Mouse (Mus musculus): Measurements from ENCODE around the gene Slc35f1.

The Slc35f1 gene

GRCm38 (mm10) chr10:53115028-53115427, 424.7 kb downstream of the Slc35f1 start:
- peak; percentile 47 to 64 for DNase-seq

- peak in 1 of 2 experiments; percentile 10 for DNase-seq
These were observed 425.5 kb downstream of the Slc35f1 start for GRCm38 (mm10) chr10:53115673-53116398.

- no peak for DNase-seq
These were observed 430.3 kb downstream of the Slc35f1 start for GRCm38 (mm10) chr10:53120608-53121007.

GRCm38 (mm10) chr10:53124365-53124764, 434.0 kb downstream of the Slc35f1 start:
- peak; percentile 37 to 40 for DNase-seq

GRCm38 (mm10) chr10:53132707-53133106, 442.4 kb downstream of the Slc35f1 start:
- no peak for DNase-seq

GRCm38 (mm10) chr10:53150321-53150720, 460.0 kb downstream of the Slc35f1 start:
- DNase-seq: no peak

- no peak for DNase-seq
These were observed 460.6 kb downstream of the Slc35f1 start for GRCm38 (mm10) chr10:53150916-53151315.

- no peak for DNase-seq
These were observed 466.0 kb downstream of the Slc35f1 start for GRCm38 (mm10) chr10:53156374-53156773.

- DNase-seq: no peak
These were observed 467.4 kb downstream of the Slc35f1 start for GRCm38 (mm10) chr10:53157740-53158139.
